Mouse (Mus musculus): ENCODE data around the gene Olfm4. TPM values are rescaled to one million over a fixed set of nuclear protein-coding genes. Genes with fewer than 3 reads are reported as not detected.
A peak's percentile ranks its signal among the peaks of the same experiment; 100 is the strongest.

Olfm4 gene
- 0.56 and 0.62 TPM in 2 replicates for polyA plus RNA-seq (2015; fragmentation: Nextera tagmentation; extraction: Ambion mirVana)

- H3K4me2 ChIP-seq, result no peak within 1 kb of the TSS
- H3K4me1 ChIP-seq, result no peaks in the 10 kb centered on the region
- no peaks in the 10 kb centered on the region for H3K9me3 ChIP-seq (replicated peaks)
- 89% methylated on average over 2 of the region's 2 CpGs for WGBS
- H3K4me3 ChIP-seq, result no peak within 1 kb of the TSS
- no peak for ATAC-seq
- H3K36me3 ChIP-seq (ENCODE audit: poor library complexity, severe bottlenecking), result no peaks in the 10 kb centered on the region
- H3K9ac ChIP-seq, result no peak within 1 kb of the TSS
- no peak within 1 kb of the TSS for H3K27ac ChIP-seq
- no peaks in the 10 kb centered on the region for H3K27me3 ChIP-seq
Measured at GRCm38 (mm10) chr14:79983781-79984180, at the start of gene Olfm4. Gene Olfm4, plus strand, starts transcription at chr14:79984081.

DNA sequence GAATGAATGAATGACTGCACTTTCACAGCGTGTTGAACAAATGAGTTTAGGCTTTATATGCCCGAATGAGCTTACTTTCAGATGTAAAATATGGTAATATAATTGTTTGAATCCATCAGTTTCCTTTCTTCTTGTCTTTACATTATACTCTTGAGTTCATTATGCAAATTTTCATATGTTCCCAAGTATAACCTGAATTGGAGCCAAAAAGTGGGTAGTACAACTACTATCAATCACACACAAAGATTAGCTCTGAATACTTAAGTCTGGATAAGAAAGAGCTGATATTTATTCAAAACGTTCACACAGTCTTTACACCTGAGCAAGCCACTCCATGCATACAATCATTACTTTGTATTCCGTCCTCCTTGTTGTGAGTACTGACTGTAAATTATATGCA, 49.5 kb upstream of the Olfm4 start:
- Histone ChIP-seq H3K36me3 (ENCODE audit: poor library complexity, severe bottlenecking) (no peaks in the 10 kb centered on the region), H3K9me3 (replicated peaks) (no peaks in the 10 kb centered on the region), H3K27ac (no peak overlapping the region), H3K9ac (no peak overlapping the region), H3K4me2 (no peak overlapping the region), H3K27me3 (no peaks in the 10 kb centered on the region), H3K4me3 (no peak overlapping the region), H3K4me1 (peaks cover 11% of the 10 kb centered on the region; the same call in 1 of the 2 replicates)
- 59% methylated on average over 4 of the region's 4 CpGs for WGBS
- ATAC-seq, result peak; percentile 48; the same call in 1 of the 2 replicates

GRCm38 (mm10) chr14:79936879-79937468, 46.9 kb upstream of the Olfm4 start:
- ATAC-seq, result peak; percentile 91
- no peak overlapping the region; the same call in 1 of the 2 replicates for H3K4me2 ChIP-seq
- peak overlapping the region; percentile 72 for H3K27ac ChIP-seq
- no peak overlapping the region for H3K9ac ChIP-seq
- H3K27me3 ChIP-seq, result no peaks in the 10 kb centered on the region
- H3K36me3 ChIP-seq (ENCODE audit: poor library complexity, severe bottlenecking), result no peaks in the 10 kb centered on the region
- H3K4me3 ChIP-seq, result no peak overlapping the region
- WGBS, result 28% methylated on average over 4 of the region's 4 CpGs
- no peaks in the 10 kb centered on the region for H3K9me3 ChIP-seq (replicated peaks)
- H3K4me1 ChIP-seq, result peaks cover 11% of the 10 kb centered on the region; the same call in 1 of the 2 replicates

- Histone ChIP-seq H3K9me3 (replicated peaks) (no peaks in the 10 kb centered on the region), H3K36me3 (ENCODE audit: poor library complexity, severe bottlenecking) (no peaks in the 10 kb centered on the region), H3K9ac (no peak overlapping the region), H3K4me2 (no peak overlapping the region), H3K27me3 (no peaks in the 10 kb centered on the region), H3K4me1 (no peaks in the 10 kb centered on the region), H3K27ac (no peak overlapping the region), H3K4me3 (no peak overlapping the region)
- 73% methylated on average over 2 of the region's 2 CpGs for WGBS
- ATAC-seq, result no peak
Measured at GRCm38 (mm10) chr14:79945876-79946275, 38.0 kb upstream of the Olfm4 start.

- H3K27me3 ChIP-seq, result no peaks in the 10 kb centered on the region
- H3K9ac ChIP-seq, result no peak overlapping the region
- H3K36me3 ChIP-seq (ENCODE audit: poor library complexity, severe bottlenecking), result no peaks in the 10 kb centered on the region
- no peaks in the 10 kb centered on the region for H3K4me1 ChIP-seq
- no peaks in the 10 kb centered on the region for H3K9me3 ChIP-seq (replicated peaks)
- no peak overlapping the region for H3K4me3 ChIP-seq
- no peak for ATAC-seq
- H3K4me2 ChIP-seq, result no peak overlapping the region
- WGBS, result 75% methylated on average over 3 of the region's 3 CpGs
- no peak overlapping the region for H3K27ac ChIP-seq
Measured at GRCm38 (mm10) chr14:79955678-79956077, 28.2 kb upstream of the Olfm4 start.

DNA sequence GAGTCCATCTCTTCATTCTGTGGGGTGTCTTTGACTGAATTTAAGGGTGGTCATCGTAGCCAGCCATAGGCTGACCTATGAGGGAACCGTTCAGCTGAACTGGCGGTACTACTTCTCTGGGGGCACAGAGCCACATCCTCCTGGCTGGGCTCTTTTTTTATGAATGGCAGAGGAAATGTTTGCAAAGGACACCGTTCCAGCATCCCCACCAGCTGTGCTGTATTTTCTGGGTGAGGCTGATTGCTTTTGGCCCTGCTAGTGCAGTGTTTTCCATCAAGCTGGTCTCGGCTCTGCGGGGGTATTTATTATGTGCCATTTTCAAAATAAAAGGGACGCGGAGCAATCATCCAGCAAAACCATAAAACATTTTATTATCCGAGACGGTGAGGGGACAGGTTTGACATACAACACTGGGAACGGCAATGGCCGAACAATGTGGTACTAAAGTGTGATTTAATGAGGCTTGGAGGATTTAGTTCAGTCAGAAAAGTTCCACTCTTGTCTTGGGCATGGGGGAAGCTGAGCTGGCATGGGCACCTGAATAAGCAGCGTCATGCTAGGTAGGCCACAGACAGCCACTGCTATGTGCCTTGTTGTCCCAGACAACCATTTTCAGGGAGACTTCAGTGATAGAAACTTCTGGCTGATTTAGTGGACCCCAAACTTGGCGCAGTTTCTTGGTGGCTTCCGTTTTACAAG, 25.9 kb upstream of the Olfm4 start:
- 0 out of 2 replicates have a peak, but pooled peaks cover 3% of the 10 kb centered on the region for H3K4me1 ChIP-seq
- no peak overlapping the region for H3K27ac ChIP-seq
- no peaks in the 10 kb centered on the region for H3K36me3 ChIP-seq (ENCODE audit: poor library complexity, severe bottlenecking)
- 83% methylated on average over 15 of the region's 15 CpGs for WGBS
- no peak overlapping the region for H3K4me2 ChIP-seq
- no peak overlapping the region for H3K9ac ChIP-seq
- no peak overlapping the region for H3K4me3 ChIP-seq
- H3K9me3 ChIP-seq (replicated peaks), result no peaks in the 10 kb centered on the region
- H3K27me3 ChIP-seq, result no peaks in the 10 kb centered on the region
- no peak for ATAC-seq

- Histone ChIP-seq H3K9me3 (replicated peaks) (no peaks in the 10 kb centered on the region), H3K27ac (no peak overlapping the region), H3K36me3 (ENCODE audit: poor library complexity, severe bottlenecking) (no peaks in the 10 kb centered on the region), H3K27me3 (no peaks in the 10 kb centered on the region), H3K4me1 (0 out of 2 replicates have a peak, but pooled peaks cover 3% of the 10 kb centered on the region), H3K4me3 (no peak overlapping the region), H3K9ac (no peak overlapping the region), H3K4me2 (no peak overlapping the region)
- ATAC-seq, result no peak
- 76% methylated on average over 4 of the region's 4 CpGs for WGBS
Measured at GRCm38 (mm10) chr14:79961187-79961586, 22.7 kb upstream of the Olfm4 start.

DNA sequence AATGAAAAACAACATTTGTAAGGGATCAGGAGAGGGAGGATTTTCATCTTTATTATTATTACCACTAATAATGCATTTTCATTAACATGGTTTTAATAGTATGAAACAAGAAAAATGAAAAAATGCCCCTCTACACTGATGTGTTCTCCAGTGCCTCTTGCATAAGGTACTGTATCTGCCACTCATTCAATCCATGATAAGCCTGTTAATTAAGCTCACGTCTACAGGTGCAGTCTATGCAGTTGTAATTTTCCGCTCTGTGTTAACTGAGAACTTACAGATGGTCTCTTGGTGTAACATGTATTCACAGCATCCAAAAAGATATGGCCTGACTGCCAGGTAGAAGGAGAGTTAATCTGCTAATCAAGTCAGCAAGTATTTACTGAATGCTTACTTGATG, 22.3 kb upstream of the Olfm4 start:
- ATAC-seq, result no peak
- Histone ChIP-seq H3K36me3 (ENCODE audit: poor library complexity, severe bottlenecking) (no peaks in the 10 kb centered on the region), H3K9ac (no peak overlapping the region), H3K4me3 (no peak overlapping the region), H3K9me3 (replicated peaks) (no peaks in the 10 kb centered on the region), H3K27ac (no peak overlapping the region), H3K4me1 (0 out of 2 replicates have a peak, but pooled peaks cover 3% of the 10 kb centered on the region), H3K27me3 (no peaks in the 10 kb centered on the region), H3K4me2 (no peak overlapping the region)
- WGBS, result 83% methylated on average over 2 of the region's 2 CpGs

GRCm38 (mm10) chr14:79970165-79970564, 13.7 kb upstream of the Olfm4 start:
- Histone ChIP-seq H3K4me2 (no peak overlapping the region), H3K27ac (0 out of 2 replicates have a peak overlapping the region, but pooled peaks have one; percentile 35), H3K4me3 (no peak overlapping the region), H3K36me3 (ENCODE audit: poor library complexity, severe bottlenecking) (no peaks in the 10 kb centered on the region), H3K9ac (no peak overlapping the region), H3K9me3 (replicated peaks) (no peaks in the 10 kb centered on the region), H3K27me3 (no peaks in the 10 kb centered on the region), H3K4me1 (peaks cover 16% of the 10 kb centered on the region)
- 69% methylated on average over 3 of the region's 3 CpGs for WGBS
- ATAC-seq, result peak; percentile 84

DNA sequence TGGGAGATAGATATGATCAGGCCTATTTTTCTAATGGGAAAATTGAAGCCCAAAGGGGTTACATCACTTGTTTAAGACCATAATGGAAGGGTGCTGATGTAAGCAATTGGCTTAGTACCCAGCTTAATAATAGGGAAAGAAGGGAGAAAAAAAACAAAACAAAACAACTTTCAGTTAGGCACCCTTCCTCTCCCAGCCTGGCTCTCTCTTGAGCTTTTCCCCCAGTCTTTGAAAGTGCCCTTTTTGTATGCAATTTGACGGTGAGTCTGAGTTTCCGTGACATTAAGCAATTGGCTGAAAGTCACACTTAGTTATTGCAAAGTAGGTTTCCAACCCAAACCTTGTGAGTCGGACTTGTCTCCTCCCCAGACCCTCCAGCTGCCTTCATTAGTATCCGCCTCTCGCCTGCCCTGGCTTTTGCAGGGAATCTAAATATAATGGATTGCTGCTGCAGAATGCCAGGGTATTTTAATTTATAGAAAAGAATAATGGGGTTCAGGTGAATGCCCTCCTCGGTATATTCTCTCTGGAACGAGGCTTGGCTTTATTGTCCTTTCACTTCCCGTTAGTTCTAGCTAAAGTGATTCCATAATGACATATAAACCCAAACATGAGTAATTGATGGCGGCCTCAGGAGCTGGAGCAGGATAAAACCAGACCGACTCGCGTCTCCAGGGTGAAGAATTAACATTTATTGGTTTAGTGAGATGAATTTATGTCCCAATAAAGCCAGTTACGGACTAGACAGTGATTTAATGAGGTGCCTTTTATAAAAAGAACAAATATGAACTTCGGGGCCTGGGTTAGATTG, 12.7 kb upstream of the Olfm4 start:
- no peaks in the 10 kb centered on the region for H3K9me3 ChIP-seq (replicated peaks)
- H3K4me3 ChIP-seq, result no peak overlapping the region
- H3K27ac ChIP-seq, result no peak overlapping the region
- H3K4me1 ChIP-seq, result peaks cover 16% of the 10 kb centered on the region
- no peaks in the 10 kb centered on the region for H3K27me3 ChIP-seq
- 48% methylated on average over 14 of the region's 14 CpGs for WGBS
- no peak overlapping the region for H3K9ac ChIP-seq
- no peaks in the 10 kb centered on the region for H3K36me3 ChIP-seq (ENCODE audit: poor library complexity, severe bottlenecking)
- ATAC-seq, result peak; percentile 71
- no peak overlapping the region for H3K4me2 ChIP-seq

DNA sequence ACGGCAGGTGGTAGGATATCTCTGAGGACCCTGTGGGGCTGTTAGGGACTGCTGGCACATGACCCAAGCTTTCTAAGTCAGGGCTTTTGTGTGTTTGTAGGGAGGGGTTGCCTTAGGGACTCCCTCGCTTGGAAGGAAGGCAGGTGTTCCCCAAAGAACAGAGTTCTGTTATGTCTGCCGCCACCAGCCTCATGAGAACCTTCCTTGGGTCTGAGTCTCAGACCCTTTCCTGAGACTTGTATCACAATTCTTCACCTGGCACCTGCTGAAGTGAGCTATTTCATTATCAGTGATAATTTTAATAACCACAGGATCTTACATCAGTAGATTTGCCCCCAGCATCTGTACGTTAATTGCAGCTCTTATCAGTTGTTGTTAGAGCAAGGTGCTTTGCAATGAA, 2.4 kb upstream of the Olfm4 start:
- Histone ChIP-seq H3K9ac (no peak overlapping the region), H3K27me3 (no peaks in the 10 kb centered on the region), H3K4me3 (no peak overlapping the region), H3K9me3 (replicated peaks) (no peaks in the 10 kb centered on the region), H3K36me3 (ENCODE audit: poor library complexity, severe bottlenecking) (no peaks in the 10 kb centered on the region), H3K4me2 (no peak overlapping the region), H3K4me1 (no peaks in the 10 kb centered on the region), H3K27ac (no peak overlapping the region)
- no peak for ATAC-seq
- WGBS, result 88% methylated on average over 4 of the region's 4 CpGs

- WGBS, result 88% methylated on average over 7 of the region's 7 CpGs
Measured at GRCm38 (mm10) chr14:79985137-79985670, 1.3 kb downstream of the Olfm4 start.

More at GRCm38 (mm10) chr14:79985137-79985670, 1.3 kb downstream of the Olfm4 start:
- H3K4me3 ChIP-seq, result no peak overlapping the region
- no peak overlapping the region for H3K4me2 ChIP-seq
- H3K36me3 ChIP-seq (ENCODE audit: poor library complexity, severe bottlenecking), result no peaks in the 10 kb centered on the region
- H3K9me3 ChIP-seq (replicated peaks), result no peaks in the 10 kb centered on the region
- H3K27me3 ChIP-seq, result no peaks in the 10 kb centered on the region
- no peak overlapping the region for H3K9ac ChIP-seq
- ATAC-seq, result no peak
- H3K27ac ChIP-seq, result no peak overlapping the region
- no peaks in the 10 kb centered on the region for H3K4me1 ChIP-seq
